Mouse (Mus musculus) embryonic facial prominence, embryonic 12.5 days (tissue): ENCODE data around the gene Tada1. TPM values are rescaled to one million over a fixed set of nuclear protein-coding genes. Genes with fewer than 3 reads are reported as not detected.
A peak's percentile ranks its signal among the peaks of the same experiment; 100 is the strongest.

Experiments
- ATAC-seq: fragments of 200-750 bp; cut with Nextera tagmentation; 2 replicates; pipeline ENCODE4 v1.8.0; 2017; ENCODE audit not compliant: insufficient number of reproducible peaks, insufficient read depth, low FRiP score, low TSS enrichment
- H3K27ac ChIP-seq: fragments of 300-500 bp; sonication (generic); 2 replicates; pipeline ENCODE4 v1.5.1; 2016; ENCODE audit warnings: mild to moderate bottlenecking
- H3K27me3 ChIP-seq: fragments of 300-500 bp; sonication (generic); 2 replicates; pipeline ENCODE4 v1.6.1; 2016; ENCODE audit warnings: mild to moderate bottlenecking, moderate library complexity
- H3K36me3 ChIP-seq: fragments of 300-500 bp; sonication (generic); 2 replicates; pipeline ENCODE4 v1.6.1; 2016; ENCODE audit warnings: mild to moderate bottlenecking
- H3K4me1 ChIP-seq: fragments of 300-500 bp; sonication (generic); 2 replicates; pipeline ENCODE4 v1.6.1; 2016
- H3K4me2 ChIP-seq: fragments of 300-500 bp; sonication (generic); replicated peaks from 2 replicates; pipeline ENCODE4 v1.6.1; 2016; ENCODE audit warnings: mild to moderate bottlenecking, moderate library complexity
- H3K4me3 ChIP-seq: fragments of 300-500 bp; sonication (generic); 2 replicates; pipeline ENCODE4 v1.5.1; 2016; ENCODE audit warnings: mild to moderate bottlenecking
- H3K9ac ChIP-seq: fragments of 300-500 bp; sonication (generic); 2 replicates; pipeline ENCODE4 v1.6.1; 2016; ENCODE audit warnings: mild to moderate bottlenecking, moderate library complexity
- H3K9me3 ChIP-seq: fragments of 300-500 bp; sonication (generic); 2 replicates; pipeline ENCODE4 v1.6.1; 2016; ENCODE audit warnings: mild to moderate bottlenecking, moderate library complexity
- WGBS: fragments of 180-500 bp; shearing (Covaris S2); methylation state at CpG from one replicate; pipeline ENCODE4 v1.1.7; 2016; 5-methylcytosine and 5-hydroxymethylcytosine counted together
- polyA plus RNA-seq: library from polyadenylated mRNA; unstranded; fragments of >200 nt; fragmentation: Nextera tagmentation; extraction: Ambion mirVana; gene quantifications from 2 replicates; pipeline ENCODE4 v1.2.1, GENCODE M21; 2016

Tada1 gene
- polyA plus RNA-seq, 1 experiment from 2014 or later, result 66.0 TPM

DNA sequence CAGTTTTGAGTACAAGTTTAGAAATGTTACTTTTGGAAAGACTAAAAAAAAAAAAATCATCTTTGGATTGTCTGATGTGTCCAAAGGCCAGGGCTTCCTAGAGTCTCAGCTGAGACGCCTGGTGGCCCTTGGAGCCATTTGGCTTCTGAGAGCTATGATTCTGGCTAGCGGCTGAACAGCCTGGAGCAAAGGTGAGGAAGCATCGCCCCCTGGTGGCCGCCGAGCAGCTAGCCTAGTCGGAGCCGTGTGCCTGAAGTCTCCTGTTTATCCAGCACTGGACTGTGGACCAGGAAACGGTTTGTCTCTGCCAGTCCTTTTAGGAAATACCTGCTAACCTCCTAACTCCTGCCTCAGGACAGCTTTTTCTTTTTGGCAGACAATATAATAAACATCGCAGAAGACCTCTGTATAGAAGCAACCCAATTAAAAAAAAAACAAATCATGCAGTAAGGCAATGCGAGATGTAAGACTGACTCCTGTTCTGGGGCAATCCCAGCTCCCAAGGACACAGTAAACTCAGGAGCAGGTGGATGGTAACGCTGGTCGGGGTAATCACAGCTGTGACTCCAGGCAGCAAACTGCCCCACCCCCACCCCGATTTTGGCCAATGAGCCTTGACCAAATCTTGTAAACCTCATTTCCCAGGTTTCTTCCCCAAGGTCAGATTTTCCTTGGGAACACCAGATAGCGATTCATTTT is 18.6 kb upstream of the Tada1 start:
- Histone ChIP-seq H3K4me2 (no peak overlapping the region), H3K27ac (no peak overlapping the region), H3K27me3 (peaks cover 4% of the 10 kb centered on the region; the same call in 1 of the 2 replicates), H3K36me3 (no peaks in the 10 kb centered on the region), H3K9me3 (no peaks in the 10 kb centered on the region), H3K4me3 (no peak overlapping the region), H3K9ac (no peak overlapping the region), H3K4me1 (no peaks in the 10 kb centered on the region)
- WGBS, result 24% methylated on average over 14 of the region's 14 CpGs
- ATAC-seq, result peak; percentile 77; the same call in 1 of the 2 replicates

DNA sequence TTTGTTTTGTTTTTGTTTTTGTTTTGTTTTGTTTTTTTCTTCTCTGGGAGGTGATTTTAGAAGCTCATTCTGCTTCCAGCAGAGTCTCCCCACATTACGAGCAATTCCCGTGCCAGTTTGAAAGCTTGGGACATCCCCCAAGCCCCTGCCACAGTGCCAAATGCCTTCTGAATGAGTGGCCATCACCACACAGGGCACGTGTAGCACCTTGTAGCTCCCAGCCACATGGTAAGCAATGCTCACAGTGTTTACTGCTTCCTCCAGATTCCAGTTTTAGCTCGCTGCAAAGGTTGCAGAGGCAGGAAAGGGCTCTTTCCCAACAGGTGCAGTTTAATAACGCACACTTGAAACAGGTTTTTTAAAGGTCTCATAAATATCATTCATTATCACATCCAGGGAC is 18.0 kb upstream of the Tada1 start:
- no peak overlapping the region for H3K9ac ChIP-seq
- no peaks in the 10 kb centered on the region for H3K36me3 ChIP-seq
- ATAC-seq, result no peak
- H3K27ac ChIP-seq, result no peak overlapping the region
- no peak overlapping the region for H3K4me3 ChIP-seq
- peaks cover 4% of the 10 kb centered on the region; the same call in 1 of the 2 replicates for H3K27me3 ChIP-seq
- 82% methylated on average over 5 of the region's 5 CpGs for WGBS
- H3K4me1 ChIP-seq, result no peaks in the 10 kb centered on the region
- H3K9me3 ChIP-seq, result no peaks in the 10 kb centered on the region
- H3K4me2 ChIP-seq, result no peak overlapping the region

DNA sequence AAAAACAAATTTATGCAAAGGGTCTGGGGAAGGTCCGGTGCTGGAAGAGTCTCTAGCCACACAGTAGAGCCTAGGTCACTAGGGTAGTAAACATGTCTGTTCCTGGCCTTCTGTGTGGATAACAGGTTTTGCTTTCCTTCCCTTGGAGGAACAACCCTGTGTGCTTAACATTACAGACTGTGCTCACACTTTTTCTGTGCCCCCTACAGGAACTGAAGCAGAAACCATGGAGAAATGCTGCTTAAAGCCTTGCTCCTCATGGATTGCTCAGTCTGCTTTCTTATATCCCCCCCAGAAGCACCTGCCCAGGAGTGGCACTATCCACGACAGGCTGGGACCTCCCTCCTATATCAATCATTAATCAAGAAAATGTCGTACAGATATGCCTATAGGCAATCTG is 17.1 kb upstream of the Tada1 start:
- Histone ChIP-seq H3K27me3 (peaks cover 4% of the 10 kb centered on the region; the same call in 1 of the 2 replicates), H3K4me3 (no peak overlapping the region), H3K36me3 (no peaks in the 10 kb centered on the region), H3K9me3 (no peaks in the 10 kb centered on the region), H3K9ac (no peak overlapping the region), H3K4me1 (no peaks in the 10 kb centered on the region), H3K27ac (no peak overlapping the region), H3K4me2 (no peak overlapping the region)
- ATAC-seq, result no peak
- WGBS, result 71% methylated on average over 3 of the region's 3 CpGs

DNA sequence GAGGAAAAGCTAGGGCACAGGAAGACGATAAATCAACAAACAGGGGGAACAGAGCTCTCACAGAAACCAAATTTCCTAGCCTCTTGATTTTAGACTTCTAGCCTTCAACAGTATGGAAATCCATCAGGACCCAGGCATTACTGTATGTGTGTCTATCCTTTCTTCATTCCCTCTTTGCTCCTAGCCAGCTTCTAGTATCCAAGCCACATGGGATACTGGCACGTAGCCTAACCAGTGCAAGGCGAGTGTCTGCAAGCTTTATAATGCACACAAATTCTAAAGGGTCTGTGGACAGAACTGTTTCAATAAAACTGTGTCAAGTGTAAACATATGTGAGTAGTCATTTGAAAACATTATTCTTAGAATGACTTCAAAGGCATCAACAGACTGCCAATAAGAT is 16.2 kb upstream of the Tada1 start:
- 68% methylated on average over 3 of the region's 3 CpGs for WGBS
- Histone ChIP-seq H3K4me2 (no peak overlapping the region), H3K4me1 (no peaks in the 10 kb centered on the region), H3K4me3 (no peak overlapping the region), H3K9me3 (no peaks in the 10 kb centered on the region), H3K9ac (no peak overlapping the region), H3K27ac (no peak overlapping the region), H3K27me3 (peaks cover 4% of the 10 kb centered on the region; the same call in 1 of the 2 replicates), H3K36me3 (no peaks in the 10 kb centered on the region)
- no peak for ATAC-seq

- Histone ChIP-seq H3K27me3 (peaks cover 4% of the 10 kb centered on the region; the same call in 1 of the 2 replicates), H3K4me1 (no peaks in the 10 kb centered on the region), H3K4me2 (no peak overlapping the region), H3K9ac (no peak overlapping the region), H3K4me3 (no peak overlapping the region), H3K9me3 (no peaks in the 10 kb centered on the region), H3K27ac (no peak overlapping the region), H3K36me3 (no peaks in the 10 kb centered on the region)
- no peak for ATAC-seq
Observed at GRCm38 (mm10) chr1:166363122-166363521, 15.8 kb upstream of the Tada1 start.

DNA sequence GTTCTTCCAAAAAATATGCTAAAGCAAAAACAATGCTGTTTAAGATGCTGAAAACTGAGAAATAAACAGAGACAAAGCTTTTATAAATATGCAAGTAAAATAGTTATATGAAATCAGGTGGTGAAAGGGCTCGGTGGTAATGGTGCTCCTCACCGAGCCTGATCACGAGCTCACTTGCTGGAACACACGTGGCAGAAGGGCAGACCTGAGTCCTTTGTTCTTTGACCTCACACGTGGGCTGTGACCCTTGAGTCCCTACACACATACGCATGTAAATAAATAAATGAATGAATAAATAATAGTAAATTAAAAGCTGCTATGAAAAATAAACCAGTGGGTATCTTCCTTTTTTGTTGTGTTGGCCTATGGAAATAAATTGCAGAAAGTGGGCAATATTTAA is 1.7 kb upstream of the Tada1 start:
- H3K4me3 ChIP-seq, result no peak overlapping the region
- no peaks in the 10 kb centered on the region for H3K36me3 ChIP-seq
- no peak overlapping the region for H3K9ac ChIP-seq
- no peak overlapping the region for H3K27ac ChIP-seq
- peaks cover 15% of the 10 kb centered on the region for H3K4me1 ChIP-seq
- WGBS, result 72% methylated on average over 6 of the region's 6 CpGs
- ATAC-seq, result no peak
- H3K9me3 ChIP-seq, result no peaks in the 10 kb centered on the region
- no peak overlapping the region for H3K4me2 ChIP-seq
- H3K27me3 ChIP-seq, result no peaks in the 10 kb centered on the region

DNA sequence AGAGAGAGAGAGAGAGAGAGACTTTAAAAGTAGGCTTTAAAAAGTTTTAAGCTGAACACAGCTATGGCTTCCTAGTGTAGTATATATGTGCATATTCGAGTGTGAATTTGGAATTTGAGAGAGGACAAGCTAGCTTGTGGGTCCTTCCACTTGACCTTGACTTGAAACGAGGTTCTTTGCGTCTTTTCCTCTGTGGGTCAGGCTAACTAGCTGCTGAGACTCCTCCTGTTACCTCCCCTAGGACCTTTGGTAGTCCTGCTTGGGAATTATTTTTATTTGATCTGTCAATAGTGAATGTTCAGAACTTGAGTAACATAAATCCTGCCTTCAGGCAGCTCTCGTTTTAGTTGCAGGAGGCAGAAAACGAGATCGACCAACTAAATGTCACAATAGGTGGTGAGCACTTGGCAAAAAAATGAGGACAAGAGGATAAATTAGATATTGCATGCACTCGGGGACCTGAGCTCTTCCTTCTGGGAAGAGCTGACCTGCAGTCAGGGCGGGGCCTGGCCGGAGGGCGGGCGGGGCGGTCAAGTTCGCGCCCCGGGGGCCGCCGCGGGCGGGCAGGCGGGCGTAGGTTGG is 375 bp upstream of the Tada1 start:
- peaks cover 12% of the 10 kb centered on the region for H3K36me3 ChIP-seq
- 3% methylated on average over 20 of the region's 21 CpGs for WGBS
- no peaks in the 10 kb centered on the region for H3K9me3 ChIP-seq
- H3K4me1 ChIP-seq, result peaks cover 15% of the 10 kb centered on the region
- peak overlapping the region; percentile 92 for H3K27ac ChIP-seq
- H3K9ac ChIP-seq, result peak overlapping the region; percentile 79
- H3K4me2 ChIP-seq, result peak overlapping the region; percentile 59
- peak overlapping the region; percentile 96 for H3K4me3 ChIP-seq
- ATAC-seq, result no peak
- H3K27me3 ChIP-seq, result no peaks in the 10 kb centered on the region

DNA sequence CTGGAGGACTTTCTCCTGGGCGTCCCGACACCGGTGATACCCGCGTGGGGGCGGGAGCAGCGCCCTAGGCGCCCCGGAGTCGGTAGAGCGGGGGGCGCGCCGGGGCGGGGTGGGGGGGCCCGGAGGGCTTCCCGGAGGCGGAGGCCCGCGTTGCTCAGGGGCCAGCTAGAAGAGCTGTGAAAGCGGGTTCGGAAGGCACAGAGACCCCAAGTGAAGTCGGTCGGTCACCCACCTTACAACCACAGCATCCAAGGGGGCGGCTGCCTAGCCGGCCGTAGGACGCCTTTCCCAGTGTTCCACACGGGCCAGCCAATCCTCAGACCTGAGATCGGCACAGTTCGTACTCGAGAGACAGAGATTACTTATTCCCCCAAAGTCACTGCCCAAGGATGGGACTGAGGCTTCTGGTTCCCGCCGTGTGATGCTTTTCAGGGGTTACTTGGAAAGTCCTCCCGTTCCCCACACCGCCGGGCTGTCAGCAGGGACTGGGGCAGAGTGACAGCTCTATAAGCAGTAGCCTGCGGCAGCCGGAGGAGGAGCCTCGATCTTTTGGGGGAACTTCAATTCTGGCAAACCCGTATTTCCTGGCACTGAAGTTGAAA is 834 bp downstream of the Tada1 start:
- under 1% methylated on average over 41 of the region's 41 CpGs for WGBS
- Histone ChIP-seq H3K4me2 (peak overlapping the region; percentile 57), H3K27me3 (no peaks in the 10 kb centered on the region), H3K4me1 (peaks cover 15% of the 10 kb centered on the region), H3K9ac (peak overlapping the region; percentile 97), H3K27ac (peak overlapping the region; percentile 92), H3K4me3 (peak overlapping the region; percentile 96), H3K9me3 (no peaks in the 10 kb centered on the region), H3K36me3 (peaks cover 21% of the 10 kb centered on the region)
- peak; percentile 57 for ATAC-seq

DNA sequence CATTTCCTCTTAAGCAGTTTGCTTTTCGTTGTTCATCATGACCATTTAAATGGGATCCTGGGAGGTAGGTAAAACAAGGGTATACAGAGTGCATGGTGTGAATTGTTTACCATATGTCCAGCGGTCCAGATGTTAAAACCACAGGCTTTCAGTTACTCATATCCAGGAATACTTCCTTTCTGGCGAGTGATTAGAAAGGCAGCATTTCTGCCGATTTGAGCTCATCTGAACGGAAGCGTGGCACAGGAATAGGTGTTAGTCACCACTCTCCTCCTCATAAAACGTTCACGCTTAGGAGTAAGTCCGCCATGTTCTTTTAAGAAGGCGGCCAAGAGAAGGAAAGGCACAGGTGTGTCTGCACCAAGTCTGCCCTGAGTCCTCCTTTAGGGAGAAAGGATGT is 2.4 kb downstream of the Tada1 start:
- WGBS, result 87% methylated on average over 10 of the region's 10 CpGs
- peaks cover 15% of the 10 kb centered on the region for H3K4me1 ChIP-seq
- H3K9me3 ChIP-seq, result no peaks in the 10 kb centered on the region
- H3K4me2 ChIP-seq, result peak overlapping the region; percentile 57; the same call in 1 of the 2 replicates
- H3K9ac ChIP-seq, result no peak overlapping the region
- H3K36me3 ChIP-seq, result peaks cover 36% of the 10 kb centered on the region
- no peaks in the 10 kb centered on the region for H3K27me3 ChIP-seq
- H3K4me3 ChIP-seq, result no peak overlapping the region
- no peak for ATAC-seq
- H3K27ac ChIP-seq, result no peak overlapping the region

- no peak overlapping the region for H3K9ac ChIP-seq
- 80% methylated on average over 5 of the region's 5 CpGs for WGBS
- H3K4me1 ChIP-seq, result peaks cover 15% of the 10 kb centered on the region
- ATAC-seq, result no peak
- H3K4me3 ChIP-seq, result no peak overlapping the region
- peaks cover 40% of the 10 kb centered on the region for H3K36me3 ChIP-seq
- no peak overlapping the region for H3K4me2 ChIP-seq
- no peaks in the 10 kb centered on the region for H3K27me3 ChIP-seq
- no peaks in the 10 kb centered on the region for H3K9me3 ChIP-seq
- no peak overlapping the region for H3K27ac ChIP-seq
Observed at GRCm38 (mm10) chr1:166381821-166382220, 2.9 kb downstream of the Tada1 start.

GRCm38 (mm10) chr1:166382626-166383025 is 3.7 kb downstream of the Tada1 start:
- Histone ChIP-seq H3K36me3 (peaks cover 48% of the 10 kb centered on the region), H3K27ac (no peak overlapping the region), H3K4me3 (no peak overlapping the region), H3K27me3 (no peaks in the 10 kb centered on the region), H3K4me1 (peaks cover 15% of the 10 kb centered on the region), H3K9ac (no peak overlapping the region), H3K9me3 (no peaks in the 10 kb centered on the region), H3K4me2 (no peak overlapping the region)
- ATAC-seq, result no peak
- WGBS, result 91% methylated on average over 4 of the region's 4 CpGs

DNA sequence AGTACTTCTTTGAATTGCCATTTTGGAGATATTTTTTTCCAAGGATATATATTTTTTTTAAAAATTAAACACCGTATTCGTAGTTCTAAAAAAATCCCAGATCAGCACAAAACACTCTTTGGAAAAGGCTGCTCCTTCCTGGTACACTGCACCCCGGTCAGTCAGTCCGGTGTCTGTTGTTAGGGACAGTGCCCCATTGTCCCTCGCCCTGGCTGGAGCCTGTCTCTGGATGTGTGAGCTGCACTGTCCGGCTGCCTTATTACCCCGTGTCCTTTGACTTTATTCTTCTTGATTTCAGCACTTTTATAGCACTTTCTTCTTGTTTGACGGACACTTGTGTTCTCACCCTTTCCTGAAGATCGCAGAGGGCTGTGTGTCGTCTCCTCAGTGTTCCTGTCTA is 5.7 kb downstream of the Tada1 start:
- no peak for ATAC-seq
- 88% methylated on average over 10 of the region's 10 CpGs for WGBS
- peaks cover 68% of the 10 kb centered on the region for H3K36me3 ChIP-seq

More for the DNA sequence above, 5.7 kb downstream of the Tada1 start:
- H3K9ac ChIP-seq, result no peak overlapping the region
- no peak overlapping the region for H3K27ac ChIP-seq
- no peak overlapping the region for H3K4me3 ChIP-seq
- no peaks in the 10 kb centered on the region for H3K9me3 ChIP-seq
- peaks cover 15% of the 10 kb centered on the region for H3K4me1 ChIP-seq
- H3K27me3 ChIP-seq, result no peaks in the 10 kb centered on the region
- no peak overlapping the region for H3K4me2 ChIP-seq
